11 mouse cellular contexts compared by ENCODE assay signal in the genomic region with DNA sequence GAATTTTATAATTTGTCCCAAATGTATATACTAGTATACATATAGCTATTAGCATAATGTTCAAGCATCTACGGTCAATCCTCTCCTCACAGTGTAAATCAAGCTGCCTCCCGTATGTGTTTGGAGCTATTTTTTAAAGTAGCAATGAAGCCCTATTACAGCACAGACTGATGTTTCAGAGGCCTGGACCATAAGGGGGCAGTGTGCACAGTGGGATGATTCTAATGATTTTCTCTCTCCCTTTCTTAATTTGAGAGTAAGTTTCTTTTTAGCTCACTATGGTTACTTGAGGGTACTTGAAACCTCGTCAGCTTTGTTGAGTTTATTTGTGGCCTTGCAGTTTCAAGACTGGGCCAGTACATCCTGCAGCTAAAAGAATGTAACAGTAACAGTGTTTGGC. TPM values are rescaled to one million over a fixed set of nuclear protein-coding genes. Genes with fewer than 3 reads are reported as not detected.
DNase-seq lines count a peak whose midpoint lies in the region; ATAC-seq and TF ChIP-seq lines count a peak whose summit lies in the region.
"Had no signal": no experiment of that assay in that cellular context is flagged by ENCODE, and none has a peak within 500 bp of the region (broad histone marks: within the 10 kb centered on the region; RNA-seq: fewer than 3 reads in every experiment).

No protein-coding gene starts in this region.

- H3K4me1 ChIP-seq in thymus, adult 2 months (replicated peaks; ENCODE audit: control insufficient read depth, insufficient read depth, low read length): peaks cover 7% of the 10 kb centered on the region
- no peaks in the 10 kb centered on the region for H3K4me1 ChIP-seq in midbrain, embryonic 15.5 days
- H3K4me1 ChIP-seq: embryonic facial prominence, embryonic 13.5 days had no signal

- 73% methylated on average over 3 of the region's 3 CpGs for WGBS in thymus, adult 2 months
- WGBS in midbrain, embryonic 15.5 days: 78% methylated on average over 3 of the region's 3 CpGs

- intact Hi-C loops in heart, postnatal 36 days (cut with DNase I): no loop called here

- H3K4me2 ChIP-seq in midbrain, embryonic 15.5 days: no peak overlapping the region
- H3K4me2 ChIP-seq: embryonic facial prominence, embryonic 13.5 days had no signal

- no peak for TF ChIP-seq CTCF in thymus, adult 2 months (IDR thresholded peaks at IDR 0.05; ENCODE audit: borderline replicate concordance, control insufficient read depth, extremely low read depth, insufficient read depth, low read length, poor library complexity)

- H3K9ac ChIP-seq in midbrain, embryonic 15.5 days: no peak overlapping the region
- H3K9ac ChIP-seq: embryonic facial prominence, embryonic 13.5 days had no signal

- peak; percentile 6 to 7 for DNase-seq in heart, postnatal 36 days
- no peak for DNase-seq in heart, adult 11 months
- DNase-seq in thymus, postnatal 25 days: peak; percentile 7
- no peak for DNase-seq in thymus, adult 2 months
- peak; percentile 5 to 50 for DNase-seq in layer of hippocampus, adult 18-20 months (ENCODE audit: low spot score in 2 of 2)
- no peak for DNase-seq in embryo, embryonic 9.5 days (ENCODE audit: extremely low spot score)
- no peak for DNase-seq in cerebellum, adult 9-11 months

- TF ChIP-seq POLR2A in thymus, adult 2 months (IDR thresholded peaks at IDR 0.05; ENCODE audit: control insufficient read depth, extremely low read depth, insufficient read depth, low read length, poor library complexity): no peak

- no peaks in the 10 kb centered on the region for H3K36me3 ChIP-seq in thymus, adult 2 months (ENCODE audit: control insufficient read depth, insufficient read depth, low read length)
- no peaks in the 10 kb centered on the region for H3K36me3 ChIP-seq in midbrain, embryonic 15.5 days (replicated peaks)
- H3K36me3 ChIP-seq: embryonic facial prominence, embryonic 13.5 days had no signal

- H3K4me3 ChIP-seq in thymus, adult 2 months (ENCODE audit: control insufficient read depth, insufficient read depth, low read length): no peak overlapping the region
- H3K4me3 ChIP-seq in midbrain, embryonic 15.5 days: no peak overlapping the region
- H3K4me3 ChIP-seq: embryonic facial prominence, embryonic 13.5 days had no signal

- H3K9me3 ChIP-seq in midbrain, embryonic 15.5 days: no peaks in the 10 kb centered on the region
- H3K9me3 ChIP-seq: embryonic facial prominence, embryonic 13.5 days had no signal

- ATAC-seq in midbrain, embryonic 15.5 days (replicated peaks): no peak

- H3K27me3 ChIP-seq in thymus, adult 2 months (ENCODE audit: control insufficient read depth, insufficient read depth, low read length): no peaks in the 10 kb centered on the region
- H3K27me3 ChIP-seq in midbrain, embryonic 15.5 days (replicated peaks): no peaks in the 10 kb centered on the region
- H3K27me3 ChIP-seq: embryonic facial prominence, embryonic 13.5 days had no signal

- no peak overlapping the region for H3K27ac ChIP-seq in thymus, adult 2 months (ENCODE audit: control insufficient read depth, insufficient read depth, low read length)
- H3K27ac ChIP-seq in midbrain, embryonic 15.5 days: no peak overlapping the region
- H3K27ac ChIP-seq: embryonic facial prominence, embryonic 13.5 days had no signal

RNA-seq across cellular contexts. Expression of gene Ifng, which starts 1.1 kb away (rescaled TPM):
- total RNA-seq in heart, postnatal 36 days (2021): not detected
- 0.24 TPM in 1 of 2 replicates, not detected in the other for polyA plus RNA-seq in thymus, adult 2 months (2012; rRNA removed)
- not detected for total RNA-seq in layer of hippocampus, adult 18-20 months (2021)
- not detected in 2 replicates for polyA plus RNA-seq in midbrain, embryonic 15.5 days (2015; fragmentation: Nextera tagmentation; extraction: Ambion mirVana)
- polyA plus RNA-seq: embryonic facial prominence, embryonic 13.5 days; heart, embryonic 16.5 days; limb, embryonic 11.5 days had no signal

Comparison
In these comparisons a context has a peak if more than half of its experiments do, and no peak if none do; other contexts are left out.
1. DNase-seq: peak in heart, postnatal 36 days (2 of 2), thymus, postnatal 25 days (single experiment) and layer of hippocampus, adult 18-20 months (2 of 2); none in heart, adult 11 months (single experiment), thymus, adult 2 months (single experiment), embryo, embryonic 9.5 days (single experiment) and cerebellum, adult 9-11 months (single experiment).